Mouse (Mus musculus): ENCODE results near the gene Unc79.

The Unc79 gene

GRCm38 (mm10) chr12:103128914-103129313 is 180.3 kb downstream of the Unc79 start:
- DNase-seq (ENCODE audit: low spot score), result no peak

- DNase-seq (ENCODE audit: low spot score), result no peak
These were observed 181.0 kb downstream of the Unc79 start for GRCm38 (mm10) chr12:103129395-103130248.

GRCm38 (mm10) chr12:103131419-103131818 is 182.8 kb downstream of the Unc79 start:
- no peak for DNase-seq (ENCODE audit: low spot score)

GRCm38 (mm10) chr12:103142550-103143010 is 193.9 kb downstream of the Unc79 start:
- peak; percentile 93 for DNase-seq (ENCODE audit: low spot score)

GRCm38 (mm10) chr12:103143798-103144565 is 195.3 kb downstream of the Unc79 start:
- DNase-seq (ENCODE audit: low spot score), result peak; percentile 82

GRCm38 (mm10) chr12:103150247-103150646 is 201.6 kb downstream of the Unc79 start:
- no peak for DNase-seq (ENCODE audit: low spot score)

- DNase-seq (ENCODE audit: low spot score), result no peak
These were observed 206.3 kb downstream of the Unc79 start for GRCm38 (mm10) chr12:103154927-103155326.

GRCm38 (mm10) chr12:103155406-103155805 is 206.7 kb downstream of the Unc79 start:
- DNase-seq (ENCODE audit: low spot score), result peak; percentile 32

- DNase-seq (ENCODE audit: low spot score), result peak; percentile 59
These were observed 208.7 kb downstream of the Unc79 start for GRCm38 (mm10) chr12:103157129-103157910.

GRCm38 (mm10) chr12:103159016-103159415 is 210.4 kb downstream of the Unc79 start:
- no peak for DNase-seq (ENCODE audit: low spot score)

- DNase-seq (ENCODE audit: low spot score), result no peak
These were observed 212.1 kb downstream of the Unc79 start for GRCm38 (mm10) chr12:103160721-103161120.

GRCm38 (mm10) chr12:103163596-103163995 is 214.9 kb downstream of the Unc79 start:
- no peak for DNase-seq (ENCODE audit: low spot score)

GRCm38 (mm10) chr12:103164101-103165030 is 215.7 kb downstream of the Unc79 start:
- DNase-seq (ENCODE audit: low spot score), result no peak

GRCm38 (mm10) chr12:103168892-103169291 is 220.2 kb downstream of the Unc79 start:
- no peak for DNase-seq (ENCODE audit: low spot score)

GRCm38 (mm10) chr12:103183057-103183456 is 234.4 kb downstream of the Unc79 start:
- no peak for DNase-seq (ENCODE audit: low spot score)

- no peak for DNase-seq (ENCODE audit: low spot score)
These were observed 238.4 kb downstream of the Unc79 start for GRCm38 (mm10) chr12:103187020-103187419.

GRCm38 (mm10) chr12:103188223-103188622 is 239.6 kb downstream of the Unc79 start:
- no peak for DNase-seq (ENCODE audit: low spot score)

- DNase-seq (ENCODE audit: low spot score), result no peak
These were observed 241.1 kb downstream of the Unc79 start for GRCm38 (mm10) chr12:103189771-103190170.

GRCm38 (mm10) chr12:103192996-103193395 is 244.3 kb downstream of the Unc79 start:
- no peak for DNase-seq (ENCODE audit: low spot score)

GRCm38 (mm10) chr12:103202592-103203544 is 254.2 kb downstream of the Unc79 start:
- DNase-seq (ENCODE audit: low spot score), result peak; percentile 56
